Mouse (Mus musculus): ENCODE measurements around the gene Osbpl3. TPM values are rescaled to one million over a fixed set of nuclear protein-coding genes. Genes with fewer than 3 reads are reported as not detected.

The Osbpl3 gene
- total RNA-seq, 1 experiment from 2014 or later: 13.1 TPM

DNA sequence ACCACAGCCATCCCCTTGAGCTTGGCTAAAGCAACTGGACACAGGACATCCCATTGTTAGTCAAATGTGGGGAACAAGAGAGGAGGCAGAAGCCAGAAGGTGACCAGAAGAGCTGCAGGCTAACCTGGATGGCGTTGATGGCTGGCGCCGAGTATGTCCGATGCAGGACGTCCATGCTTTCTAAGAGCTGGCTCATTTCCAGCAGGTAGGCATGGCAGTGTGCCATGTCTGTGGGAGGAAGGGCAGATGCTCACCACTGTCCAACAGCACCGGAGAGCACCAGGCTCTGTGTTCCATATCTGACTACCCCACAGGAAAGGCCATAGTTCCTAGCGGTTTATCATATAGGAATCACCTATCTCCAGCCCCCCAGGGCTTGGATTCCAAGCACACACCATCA is 109.8 kb downstream of the Osbpl3 start:
- ATAC-seq (replicated peaks; ENCODE audit: low read depth, poor library complexity, severe bottlenecking): no peak

DNA sequence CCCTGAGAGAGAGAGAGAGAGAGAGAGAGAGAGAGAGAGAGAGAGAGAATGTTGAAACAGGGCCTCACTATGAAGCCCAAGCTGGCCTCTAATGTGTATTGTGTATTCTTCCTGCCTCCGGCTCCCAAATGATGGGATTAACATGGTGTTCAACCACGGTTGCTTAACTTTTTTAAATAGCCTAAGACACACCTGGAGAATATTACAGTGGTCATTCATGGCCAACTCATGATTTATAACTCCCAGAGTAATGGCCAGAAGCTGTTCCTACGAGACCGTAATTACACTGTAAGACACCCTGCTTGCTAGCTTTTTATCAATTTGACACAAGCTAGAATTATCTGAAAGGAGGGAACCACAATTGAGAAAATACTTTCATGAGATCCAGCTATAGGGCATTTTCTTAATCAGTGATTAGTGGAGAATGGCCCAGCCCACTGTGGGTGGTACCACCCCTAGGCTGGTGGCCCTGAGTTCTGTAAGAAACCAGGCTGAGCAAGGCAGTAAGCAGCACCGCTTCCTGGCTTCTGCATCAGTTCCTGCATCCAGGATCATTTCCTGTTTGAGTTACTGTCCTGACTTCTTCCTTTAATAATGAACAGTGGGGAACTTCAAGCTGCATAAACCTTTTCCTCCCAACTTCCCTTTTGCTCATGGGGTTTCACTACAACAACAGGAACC is 115.6 kb downstream of the Osbpl3 start:
- ATAC-seq (replicated peaks; ENCODE audit: low read depth, poor library complexity, severe bottlenecking): peak; percentile 47

- no peak for ATAC-seq (replicated peaks; ENCODE audit: low read depth, poor library complexity, severe bottlenecking)
Measured at GRCm38 (mm10) chr6:50337431-50337830, 118.6 kb downstream of the Osbpl3 start.

DNA sequence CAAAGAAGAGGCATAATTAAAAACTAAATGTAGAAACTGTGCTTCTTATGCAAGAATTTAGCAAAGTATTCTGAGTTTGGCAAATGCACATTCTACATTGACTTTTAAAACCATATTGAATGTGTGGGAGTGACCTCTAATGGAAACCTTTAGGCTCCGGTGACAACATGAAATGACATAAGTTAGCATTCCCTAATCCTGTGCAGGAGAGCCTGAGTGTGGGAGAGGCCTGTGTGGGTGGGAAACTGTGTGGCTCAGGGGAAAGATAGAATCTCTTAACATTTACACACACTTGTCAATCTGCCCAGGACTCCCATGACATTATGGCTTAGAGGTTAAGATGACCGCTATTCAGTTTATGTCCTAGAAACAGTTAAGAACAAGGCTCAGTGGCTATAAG is 119.6 kb downstream of the Osbpl3 start:
- ATAC-seq (replicated peaks; ENCODE audit: low read depth, poor library complexity, severe bottlenecking): no peak

DNA sequence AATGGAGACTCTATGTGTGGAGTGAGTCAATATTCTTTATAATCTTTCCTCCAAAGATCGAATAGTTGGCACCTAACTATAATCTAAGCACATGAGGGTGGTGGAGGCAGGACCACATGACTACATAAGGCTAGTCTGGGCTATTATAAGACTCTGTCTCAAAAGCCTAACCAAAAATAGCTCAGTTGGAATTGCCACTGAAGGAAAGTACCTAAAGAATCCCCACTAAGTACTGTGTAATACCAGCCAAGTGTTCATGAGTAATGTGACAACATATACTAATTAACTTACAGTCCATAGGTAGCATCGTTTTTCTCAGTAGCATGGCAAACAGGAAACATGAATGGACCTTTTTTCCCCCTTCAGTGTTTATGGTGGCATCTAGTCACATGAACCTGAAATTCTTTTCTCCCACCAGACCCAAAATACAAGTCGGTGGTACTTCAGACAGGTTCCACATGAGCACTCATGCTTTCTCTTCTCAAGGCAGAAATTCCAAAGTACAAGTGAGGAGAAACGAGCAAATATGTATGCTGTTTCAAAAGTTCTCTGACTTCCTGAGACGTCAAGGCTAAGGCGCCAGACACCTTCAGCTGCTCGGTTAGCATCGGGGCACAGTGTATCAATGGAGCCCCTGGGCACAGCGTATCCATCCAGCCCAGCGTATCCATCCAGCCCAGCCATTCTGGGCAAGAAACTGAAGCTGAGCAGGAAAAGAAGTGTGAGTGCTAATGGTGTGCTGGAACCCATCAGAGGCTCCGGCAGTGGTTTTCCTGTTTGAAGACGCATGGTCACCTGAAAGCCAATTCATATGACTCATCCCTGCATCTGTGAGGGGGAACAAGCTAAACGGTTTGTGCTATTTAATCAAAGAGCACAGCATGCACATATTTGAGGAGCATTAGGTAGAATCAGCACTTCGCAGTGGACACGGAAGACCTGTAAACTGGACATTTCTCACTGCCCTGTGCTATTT is 120.9 kb downstream of the Osbpl3 start:
- no peak for ATAC-seq (replicated peaks; ENCODE audit: low read depth, poor library complexity, severe bottlenecking)

- ATAC-seq (replicated peaks; ENCODE audit: low read depth, poor library complexity, severe bottlenecking): no peak
Measured at GRCm38 (mm10) chr6:50333346-50333745, 122.7 kb downstream of the Osbpl3 start.

- no peak for ATAC-seq (replicated peaks; ENCODE audit: low read depth, poor library complexity, severe bottlenecking)
Measured at GRCm38 (mm10) chr6:50331477-50331876, 124.5 kb downstream of the Osbpl3 start.

GRCm38 (mm10) chr6:50329380-50329779 is 126.6 kb downstream of the Osbpl3 start:
- no peak for ATAC-seq (replicated peaks; ENCODE audit: low read depth, poor library complexity, severe bottlenecking)

GRCm38 (mm10) chr6:50328901-50329300 is 127.1 kb downstream of the Osbpl3 start:
- no peak for ATAC-seq (replicated peaks; ENCODE audit: low read depth, poor library complexity, severe bottlenecking)

DNA sequence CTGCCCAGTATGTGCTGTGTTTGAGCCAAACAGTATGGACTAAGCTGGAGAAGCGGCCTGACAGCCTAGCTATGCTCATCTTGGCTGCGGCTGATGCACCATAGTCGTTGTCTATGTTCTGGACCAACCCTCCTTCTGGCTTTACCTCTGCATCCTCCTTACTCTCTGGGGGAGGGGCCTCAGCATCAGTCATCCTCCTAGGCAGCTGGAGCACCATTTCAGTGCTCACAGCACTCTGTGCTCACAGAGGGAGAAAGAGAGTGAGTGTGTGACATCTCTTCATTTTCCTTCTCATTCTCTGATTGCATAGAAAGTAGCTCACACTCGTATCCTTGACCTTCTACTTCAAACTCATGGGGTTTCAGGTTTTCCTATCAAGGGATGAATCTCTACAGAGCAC is 129.8 kb downstream of the Osbpl3 start:
- no peak for ATAC-seq (replicated peaks; ENCODE audit: low read depth, poor library complexity, severe bottlenecking)

GRCm38 (mm10) chr6:50325485-50325884 is 130.5 kb downstream of the Osbpl3 start:
- no peak for ATAC-seq (replicated peaks; ENCODE audit: low read depth, poor library complexity, severe bottlenecking)

GRCm38 (mm10) chr6:50322631-50323030 is 133.4 kb downstream of the Osbpl3 start:
- ATAC-seq (replicated peaks; ENCODE audit: low read depth, poor library complexity, severe bottlenecking): no peak

- no peak for ATAC-seq (replicated peaks; ENCODE audit: low read depth, poor library complexity, severe bottlenecking)
Measured at GRCm38 (mm10) chr6:50321739-50322138, 134.3 kb downstream of the Osbpl3 start.

- no peak for ATAC-seq (replicated peaks; ENCODE audit: low read depth, poor library complexity, severe bottlenecking)
Measured at GRCm38 (mm10) chr6:50318590-50319172, 137.3 kb downstream of the Osbpl3 start.

- no peak for ATAC-seq (replicated peaks; ENCODE audit: low read depth, poor library complexity, severe bottlenecking)
Measured at GRCm38 (mm10) chr6:50318150-50318549, 137.9 kb downstream of the Osbpl3 start.

DNA sequence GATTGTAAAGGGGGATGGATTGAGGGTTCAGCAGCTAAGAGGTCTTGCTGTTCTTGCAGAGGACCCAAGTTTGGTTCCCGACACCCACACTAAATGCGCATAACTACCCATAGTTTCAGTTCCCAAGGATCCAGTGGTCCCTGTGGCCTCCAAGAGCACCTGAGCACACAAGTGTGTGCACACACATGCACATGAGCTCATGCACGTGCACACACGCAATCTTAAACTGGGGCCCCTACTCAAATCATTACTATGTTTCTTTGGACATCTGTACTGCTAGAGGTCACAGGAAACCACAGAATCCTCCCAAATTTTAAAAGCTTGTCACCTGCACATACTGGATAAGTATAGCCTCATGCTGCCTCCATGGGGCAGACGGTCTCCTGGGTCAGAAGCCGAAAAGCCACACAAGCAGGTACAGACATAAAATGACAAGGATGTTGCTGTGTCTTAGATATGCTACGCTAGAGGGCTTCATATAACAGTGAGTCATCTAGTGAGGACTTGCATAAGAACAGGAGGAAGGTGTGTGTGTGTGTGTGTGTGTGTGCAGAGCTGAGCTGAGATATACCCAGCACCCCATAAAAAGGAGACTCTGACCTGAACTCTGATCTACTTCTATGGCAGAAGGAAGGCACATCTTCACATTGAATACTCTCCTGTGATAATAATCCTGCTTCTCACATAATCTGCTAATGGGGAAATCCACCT is 139.1 kb downstream of the Osbpl3 start:
- no peak for ATAC-seq (replicated peaks; ENCODE audit: low read depth, poor library complexity, severe bottlenecking)

GRCm38 (mm10) chr6:50314406-50315071 is 141.5 kb downstream of the Osbpl3 start:
- ATAC-seq (replicated peaks; ENCODE audit: low read depth, poor library complexity, severe bottlenecking): no peak

DNA sequence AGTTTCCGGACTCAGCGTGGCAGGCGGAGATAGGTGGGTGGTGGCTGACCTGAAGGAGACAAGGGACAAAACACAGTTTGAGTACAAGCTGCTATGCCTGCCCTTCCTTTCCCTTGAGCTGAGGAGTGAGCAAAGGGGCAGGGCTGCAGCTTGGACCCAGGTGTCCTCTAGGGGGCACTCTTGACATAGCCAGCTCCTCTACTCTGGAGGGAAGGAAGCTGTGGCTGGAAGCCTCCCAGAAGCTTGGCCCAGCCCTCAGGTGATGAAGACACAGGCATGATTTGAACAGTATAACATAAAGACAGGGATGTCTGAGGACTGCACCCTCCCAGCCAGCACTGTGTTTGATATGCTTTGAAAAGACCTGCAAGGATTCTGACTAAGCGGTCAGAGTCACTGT is 143.4 kb downstream of the Osbpl3 start:
- ATAC-seq (replicated peaks; ENCODE audit: low read depth, poor library complexity, severe bottlenecking): peak; percentile 94

GRCm38 (mm10) chr6:50309019-50309418 is 147.0 kb downstream of the Osbpl3 start:
- no peak for ATAC-seq (replicated peaks; ENCODE audit: low read depth, poor library complexity, severe bottlenecking)

DNA sequence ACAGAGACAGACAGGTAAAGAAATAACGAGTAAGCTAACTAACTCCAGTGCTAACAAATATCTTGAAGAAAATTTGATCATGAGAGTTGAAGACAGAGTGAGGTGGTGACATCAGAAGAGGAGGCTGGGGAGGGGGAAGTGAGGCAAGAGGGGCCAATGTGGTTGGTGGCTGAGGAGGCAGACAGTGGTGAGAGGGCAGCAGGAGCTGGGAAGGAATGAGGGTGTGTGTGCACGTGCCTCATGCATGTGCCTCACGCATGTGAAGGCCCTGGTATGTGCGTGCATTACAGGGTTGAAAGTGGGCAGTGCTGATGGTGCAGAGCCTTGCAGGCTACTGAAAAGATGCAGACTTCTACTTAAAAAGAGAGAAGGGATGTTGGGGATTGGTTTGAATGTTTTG is 149.4 kb downstream of the Osbpl3 start:
- ATAC-seq (replicated peaks; ENCODE audit: low read depth, poor library complexity, severe bottlenecking): peak; percentile 51
